Mouse (Mus musculus) midbrain, embryonic 11.5 days (tissue): ENCODE measurements around the gene Ccdc8. TPM values are rescaled to one million over a fixed set of nuclear protein-coding genes. Genes with fewer than 3 reads are reported as not detected.

Experiments used
- ATAC-seq: fragments of 200-750 bp; cut with Nextera tagmentation; 2 replicates; pipeline ENCODE4 v1.8.0; 2017; ENCODE audit warnings: moderate TSS enrichment, moderate library complexity; ENCODE audit not compliant: low FRiP score
- DNase-seq: peaks from one replicate; pipeline ENCODE4 v3.0.0; 2015; ENCODE audit warnings: low spot score; ENCODE audit errors: missing footprints
- H3K27ac ChIP-seq: fragments of 300-500 bp; sonication (generic); 2 replicates; pipeline ENCODE4 v1.5.1; 2014; ENCODE audit warnings: low read depth, low read length
- H3K27me3 ChIP-seq: fragments of 300-500 bp; sonication (generic); 2 replicates; pipeline ENCODE4 v1.6.1; 2014; ENCODE audit warnings: mild to moderate bottlenecking, low read length, moderate library complexity, mixed read lengths; ENCODE audit not compliant: control insufficient read depth, insufficient read depth
- H3K36me3 ChIP-seq: fragments of 300-500 bp; sonication (generic); 2 replicates; pipeline ENCODE4 v1.6.1; 2014; ENCODE audit warnings: mild to moderate bottlenecking, low read length, moderate library complexity, mixed read lengths; ENCODE audit not compliant: control insufficient read depth, insufficient read depth
- H3K4me1 ChIP-seq: fragments of 300-500 bp; sonication (generic); 2 replicates; pipeline ENCODE4 v1.6.1; 2014; ENCODE audit warnings: low read length; ENCODE audit not compliant: control insufficient read depth, insufficient read depth
- H3K4me2 ChIP-seq: fragments of 300-500 bp; sonication (generic); 2 replicates; pipeline ENCODE4 v1.6.1; 2014; ENCODE audit warnings: mild to moderate bottlenecking, moderate library complexity
- H3K4me3 ChIP-seq: fragments of 300-500 bp; sonication (generic); 2 replicates; pipeline ENCODE4 v1.5.1; 2014; ENCODE audit warnings: low read depth, low read length
- H3K9ac ChIP-seq: fragments of 300-500 bp; sonication (generic); 2 replicates; pipeline ENCODE4 v1.6.1; 2014; ENCODE audit warnings: low read length
- H3K9me3 ChIP-seq: fragments of 300-500 bp; sonication (generic); 2 replicates; pipeline ENCODE4 v1.6.1; 2016; ENCODE audit warnings: low read length; ENCODE audit not compliant: control insufficient read depth
- WGBS: fragments of 180-500 bp; shearing (Covaris S2); extraction: QIAGEN DNeasy Blood & Tissue Kit; methylation state at CpG from one replicate; pipeline ENCODE4 v1.1.7; 2014; 5-methylcytosine and 5-hydroxymethylcytosine counted together
- polyA plus RNA-seq: library from polyadenylated mRNA; unstranded; fragments of >200 nt; fragmentation: Nextera tagmentation; extraction: Ambion mirVana; gene quantifications from 2 replicates; pipeline ENCODE4 v1.2.1, GENCODE M21; 2014

Gene Ccdc8
- polyA plus RNA-seq, 1 experiment from 2014 or later = 14.7 TPM

DNA sequence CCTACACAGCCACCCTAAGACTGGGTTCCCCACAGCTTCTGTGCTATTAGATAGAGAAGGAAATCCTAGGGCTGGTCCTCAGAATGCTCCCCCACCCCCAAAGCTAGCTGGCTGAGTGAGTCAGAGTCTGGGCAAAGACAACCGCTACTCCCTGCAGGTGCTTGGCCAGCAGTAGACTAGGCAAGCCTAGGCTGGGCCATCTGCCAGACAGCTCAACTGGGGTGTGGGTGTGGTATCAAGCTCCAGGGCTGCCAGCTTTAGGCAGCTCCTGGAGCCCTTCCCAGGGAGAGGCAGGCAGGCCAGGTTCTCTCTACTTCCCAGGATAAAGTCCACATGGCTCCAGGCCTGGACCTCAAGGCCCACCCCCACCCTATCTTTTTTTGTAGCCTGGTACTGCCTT is 24.5 kb downstream of the Ccdc8 start:
- no peaks in the 10 kb centered on the region for H3K9me3 ChIP-seq
- ATAC-seq = no peak
- H3K4me1 ChIP-seq = no peaks in the 10 kb centered on the region
- peaks cover 61% of the 10 kb centered on the region for H3K36me3 ChIP-seq
- no peak for DNase-seq
- no peak overlapping the region for H3K27ac ChIP-seq
- no peaks in the 10 kb centered on the region for H3K27me3 ChIP-seq
- H3K4me3 ChIP-seq = no peak overlapping the region
- no peak overlapping the region for H3K9ac ChIP-seq
- WGBS = 96% methylated on average over 1 of the region's 1 CpGs
- no peak overlapping the region for H3K4me2 ChIP-seq

DNA sequence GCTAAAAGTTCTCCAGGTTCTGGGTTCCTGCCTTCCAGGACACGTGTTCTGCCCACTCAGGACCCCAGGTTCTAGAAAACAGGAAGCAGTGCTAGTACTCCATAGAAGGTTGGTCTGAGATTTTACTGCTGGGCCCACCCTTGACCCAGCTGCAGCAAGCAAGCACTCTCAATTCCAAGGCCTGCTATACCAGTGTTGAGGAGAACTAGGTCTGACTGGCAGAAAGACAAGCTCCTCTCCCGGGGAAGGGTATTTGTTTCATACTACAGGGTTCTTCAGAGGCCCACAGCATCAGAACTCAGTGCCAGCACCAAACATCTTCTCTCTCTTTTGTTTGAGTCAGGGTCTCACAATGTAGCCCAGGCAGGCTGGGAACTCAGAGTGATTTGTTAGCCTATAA is 25.4 kb downstream of the Ccdc8 start:
- no peak for ATAC-seq
- H3K27me3 ChIP-seq = no peaks in the 10 kb centered on the region
- no peak overlapping the region for H3K4me3 ChIP-seq
- H3K4me2 ChIP-seq = no peak overlapping the region
- H3K9me3 ChIP-seq = no peaks in the 10 kb centered on the region
- WGBS = 91% methylated on average over 2 of the region's 2 CpGs
- peaks cover 56% of the 10 kb centered on the region for H3K36me3 ChIP-seq
- no peaks in the 10 kb centered on the region for H3K4me1 ChIP-seq
- no peak for DNase-seq
- no peak overlapping the region for H3K27ac ChIP-seq
- H3K9ac ChIP-seq = no peak overlapping the region

DNA sequence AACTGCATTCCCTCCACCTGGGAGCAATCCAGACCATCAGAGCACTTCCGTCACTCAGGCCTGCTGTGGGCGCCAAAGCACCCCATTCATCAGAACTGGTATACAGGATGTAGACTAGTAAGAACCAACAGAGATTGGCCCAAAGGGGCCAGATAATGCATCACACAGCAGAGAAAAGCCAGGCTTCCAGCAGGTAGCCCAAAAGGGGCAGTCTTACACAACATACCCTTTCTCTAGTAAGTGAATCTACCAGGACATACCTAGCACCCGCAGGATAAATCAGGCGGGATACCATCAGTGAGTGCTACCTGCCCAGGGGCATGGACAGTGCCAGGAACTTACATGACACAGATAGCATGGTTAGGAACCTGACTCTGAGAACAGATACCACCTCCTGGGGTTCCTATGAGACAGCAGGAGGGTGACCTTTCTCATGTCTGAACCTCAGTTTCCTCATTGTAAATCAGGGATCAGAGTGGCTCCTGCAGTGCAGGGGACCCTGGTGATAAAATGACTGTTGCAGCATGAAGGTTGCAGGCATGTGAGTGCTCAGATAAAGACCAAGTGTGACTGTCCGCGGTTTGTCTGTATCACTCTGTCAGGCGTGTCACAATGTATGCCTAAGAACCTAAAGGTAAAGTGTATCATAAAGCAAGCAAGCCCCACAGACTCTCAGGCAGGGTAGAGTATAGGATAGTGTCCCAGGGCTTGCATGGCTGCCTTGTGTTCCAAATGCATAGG is 27.1 kb downstream of the Ccdc8 start:
- no peak for DNase-seq
- Histone ChIP-seq H3K27ac (no peak overlapping the region), H3K27me3 (no peaks in the 10 kb centered on the region), H3K9ac (no peak overlapping the region), H3K36me3 (peaks cover 44% of the 10 kb centered on the region), H3K9me3 (no peaks in the 10 kb centered on the region), H3K4me2 (no peak overlapping the region), H3K4me1 (no peaks in the 10 kb centered on the region), H3K4me3 (no peak overlapping the region)
- no peak for ATAC-seq
- WGBS = 91% methylated on average over 7 of the region's 7 CpGs

DNA sequence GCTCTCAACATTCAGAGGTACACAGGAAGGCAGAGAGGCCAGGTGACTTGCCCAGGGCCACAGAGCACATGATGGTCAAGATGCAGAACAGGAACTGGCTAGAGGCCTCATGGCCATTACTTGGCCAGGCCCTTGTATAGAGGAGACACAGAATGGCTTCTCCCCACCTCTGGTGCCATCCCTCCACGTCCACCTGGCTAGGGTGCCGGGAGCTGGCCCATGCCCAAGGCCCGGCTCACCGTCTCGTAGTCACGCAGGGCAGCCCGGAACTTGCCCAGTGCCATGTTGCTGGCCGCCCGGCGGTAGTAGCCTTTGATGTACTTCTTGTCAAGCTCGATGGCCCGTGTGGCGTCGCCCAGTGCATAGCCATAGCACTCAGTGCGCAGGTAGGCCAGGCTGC is 29.7 kb downstream of the Ccdc8 start:
- peaks cover 33% of the 10 kb centered on the region for H3K36me3 ChIP-seq
- ATAC-seq = no peak
- H3K27me3 ChIP-seq = no peaks in the 10 kb centered on the region
- no peak overlapping the region for H3K4me2 ChIP-seq
- H3K4me1 ChIP-seq = peaks cover 17% of the 10 kb centered on the region
- no peak for DNase-seq
- no peak overlapping the region for H3K27ac ChIP-seq
- 95% methylated on average over 15 of the region's 15 CpGs for WGBS
- H3K4me3 ChIP-seq = no peak overlapping the region
- no peak overlapping the region for H3K9ac ChIP-seq
- H3K9me3 ChIP-seq = no peaks in the 10 kb centered on the region

DNA sequence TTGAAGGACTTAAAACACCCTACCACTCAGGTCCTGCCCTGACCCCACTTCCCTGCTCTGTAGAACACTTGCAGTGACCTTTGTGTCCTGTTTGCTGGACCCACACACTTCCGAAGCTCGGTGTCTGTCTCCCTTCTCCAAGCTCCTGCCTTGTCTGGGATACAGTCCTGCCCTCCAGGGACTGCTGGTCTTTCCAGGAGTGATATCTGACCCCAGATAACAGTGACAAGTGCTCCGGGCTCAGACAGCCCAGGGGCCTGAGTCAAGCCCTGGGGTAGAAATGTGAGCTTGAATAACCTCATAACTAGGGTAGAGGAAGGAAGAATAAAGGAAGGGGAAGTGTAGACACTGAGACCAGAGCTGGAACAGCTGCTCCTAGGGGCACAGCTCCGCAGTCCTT is 31.2 kb downstream of the Ccdc8 start:
- H3K36me3 ChIP-seq = peaks cover 26% of the 10 kb centered on the region
- ATAC-seq (no peak), DNase-seq (no peak)
- no peak overlapping the region for H3K4me3 ChIP-seq
- no peak overlapping the region for H3K27ac ChIP-seq
- no peak overlapping the region for H3K4me2 ChIP-seq
- no peaks in the 10 kb centered on the region for H3K27me3 ChIP-seq
- WGBS = 94% methylated on average over 4 of the region's 4 CpGs
- H3K4me1 ChIP-seq = peaks cover 17% of the 10 kb centered on the region
- no peak overlapping the region for H3K9ac ChIP-seq
- H3K9me3 ChIP-seq = no peaks in the 10 kb centered on the region

DNA sequence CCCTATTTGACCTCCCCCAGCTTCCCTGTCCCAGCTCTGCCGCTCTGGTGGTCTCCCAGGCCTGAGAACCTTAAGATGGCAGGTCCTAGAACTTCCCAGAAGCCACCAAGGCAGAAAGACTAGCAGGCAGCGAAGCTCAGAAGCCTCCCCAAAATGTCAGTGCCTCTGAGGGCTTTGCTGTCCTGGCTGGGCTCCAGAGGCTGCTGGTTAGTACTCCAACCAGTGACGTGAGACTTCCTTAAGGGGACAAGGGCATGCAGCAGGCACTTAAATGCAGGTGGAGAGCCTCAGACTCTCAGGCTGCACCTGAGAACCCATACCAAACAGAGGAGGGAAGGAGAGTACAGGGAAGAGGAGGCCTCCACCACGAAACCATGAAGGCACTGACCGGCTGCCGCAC is 31.6 kb downstream of the Ccdc8 start:
- no peak overlapping the region for H3K4me3 ChIP-seq
- H3K9me3 ChIP-seq = no peaks in the 10 kb centered on the region
- DNase-seq (no peak), ATAC-seq (no peak)
- H3K4me1 ChIP-seq = peaks cover 17% of the 10 kb centered on the region
- no peak overlapping the region for H3K9ac ChIP-seq
- peaks cover 26% of the 10 kb centered on the region for H3K36me3 ChIP-seq
- 84% methylated on average over 6 of the region's 6 CpGs for WGBS
- H3K4me2 ChIP-seq = no peak overlapping the region
- H3K27me3 ChIP-seq = no peaks in the 10 kb centered on the region
- H3K27ac ChIP-seq = no peak overlapping the region

DNA sequence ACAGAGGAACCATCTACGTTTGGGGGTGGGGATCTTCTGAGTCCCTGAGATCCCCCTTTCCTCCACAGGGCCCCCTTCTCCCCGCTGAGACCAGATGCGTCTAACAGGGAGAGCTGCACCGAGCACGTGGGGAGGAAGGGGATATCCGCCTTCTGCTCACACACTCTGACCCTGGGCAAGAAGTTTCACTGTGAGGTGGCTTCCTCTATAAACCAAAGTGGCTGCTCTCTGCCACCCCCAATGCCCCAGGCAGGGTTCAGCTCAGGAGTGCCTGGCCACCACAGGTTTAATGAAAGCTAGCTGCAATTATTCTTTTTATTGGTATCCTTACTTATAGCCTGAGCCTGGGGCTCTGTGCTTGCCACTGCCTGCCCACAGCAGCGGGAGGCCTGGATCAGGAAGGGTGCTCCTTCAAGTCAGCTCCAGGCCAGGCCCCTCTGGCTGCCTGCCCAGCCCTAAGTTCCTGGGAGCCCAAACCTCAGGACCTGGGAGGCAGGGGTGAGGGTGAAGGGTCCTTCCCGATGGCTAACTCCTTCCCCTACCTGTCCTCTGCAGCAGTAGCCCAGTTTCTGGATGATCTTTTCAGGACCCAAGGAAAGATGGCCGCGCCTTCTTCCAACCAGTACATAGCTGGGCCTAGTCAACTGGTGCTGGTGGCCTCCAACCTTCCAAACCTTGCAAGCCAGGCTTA is 32.5 kb downstream of the Ccdc8 start:
- no peaks in the 10 kb centered on the region for H3K9me3 ChIP-seq
- no peak overlapping the region for H3K4me3 ChIP-seq
- H3K9ac ChIP-seq = no peak overlapping the region
- no peak overlapping the region for H3K4me2 ChIP-seq
- H3K4me1 ChIP-seq = peaks cover 17% of the 10 kb centered on the region
- WGBS = 89% methylated on average over 10 of the region's 10 CpGs
- no peak for ATAC-seq
- no peak for DNase-seq
- H3K27me3 ChIP-seq = no peaks in the 10 kb centered on the region
- peaks cover 20% of the 10 kb centered on the region for H3K36me3 ChIP-seq
- no peak overlapping the region for H3K27ac ChIP-seq

DNA sequence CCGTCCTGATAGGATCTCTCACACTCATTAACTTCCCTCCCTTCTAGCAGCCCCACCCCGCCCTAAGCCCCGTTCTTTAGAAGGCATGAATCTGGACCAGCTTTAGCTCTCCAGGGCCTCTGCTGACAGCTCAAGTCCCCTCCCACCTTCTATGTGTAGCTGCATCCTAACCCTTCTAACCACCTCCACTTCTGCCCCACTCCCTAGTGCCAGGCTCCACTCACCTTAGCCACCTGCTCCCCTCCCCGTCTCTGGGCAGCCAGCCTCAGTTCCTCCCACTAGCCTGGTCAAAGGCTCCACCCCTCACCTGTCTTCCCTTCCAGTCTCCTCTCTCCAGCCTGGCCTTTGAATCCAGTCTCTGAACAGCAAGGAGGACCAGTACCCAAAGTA is 33.0 kb downstream of the Ccdc8 start:
- 84% methylated on average over 4 of the region's 4 CpGs for WGBS

DNA sequence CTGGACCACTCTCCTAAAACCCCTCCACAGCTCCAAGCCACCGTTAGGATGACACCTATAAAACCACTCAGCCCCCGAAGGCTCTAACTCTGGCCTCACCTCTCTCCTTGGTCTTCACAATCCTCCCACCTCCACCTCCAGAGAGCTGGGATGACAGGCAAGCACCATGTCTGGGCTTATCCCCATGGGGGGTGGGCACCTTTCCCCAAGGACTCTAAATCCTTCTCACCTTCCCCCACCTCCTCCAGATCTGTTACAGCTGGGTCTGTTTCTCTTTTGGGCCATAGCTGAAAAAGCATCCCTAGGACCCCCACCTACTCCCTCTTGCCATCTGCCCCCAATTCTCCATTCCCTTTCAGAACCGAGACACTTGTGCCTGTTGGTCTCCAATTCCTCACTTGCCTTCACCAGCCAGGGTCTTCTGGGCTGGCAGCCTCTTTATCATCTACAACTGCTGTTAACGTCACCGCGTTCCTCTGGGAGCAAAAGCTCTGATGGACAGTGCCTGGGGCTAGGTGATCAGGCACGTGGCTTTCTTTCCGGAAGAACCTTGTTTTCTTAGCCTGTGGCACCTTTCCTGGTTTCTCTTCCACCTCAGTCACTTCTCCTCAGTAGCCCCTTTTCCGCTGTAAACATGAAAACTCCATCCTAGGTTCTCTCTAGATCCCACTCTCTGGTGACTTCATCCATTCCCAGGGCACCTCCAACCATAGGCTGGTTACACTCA is 33.6 kb downstream of the Ccdc8 start:
- 81% methylated on average over 9 of the region's 9 CpGs for WGBS
- Histone ChIP-seq H3K27me3 (no peaks in the 10 kb centered on the region), H3K36me3 (peaks cover 14% of the 10 kb centered on the region), H3K4me1 (peaks cover 17% of the 10 kb centered on the region), H3K4me2 (peak overlapping the region; percentile 54), H3K27ac (no peak overlapping the region), H3K4me3 (no peak overlapping the region; the same call in 1 of the 2 replicates), H3K9me3 (no peaks in the 10 kb centered on the region), H3K9ac (no peak overlapping the region; the same call in 1 of the 2 replicates)
- DNase-seq (no peak), ATAC-seq (no peak)

More for the DNA sequence above, 33.0 kb downstream of the Ccdc8 start:
- no peaks in the 10 kb centered on the region for H3K27me3 ChIP-seq
- DNase-seq = no peak
- peaks cover 18% of the 10 kb centered on the region for H3K36me3 ChIP-seq
- H3K9me3 ChIP-seq = no peaks in the 10 kb centered on the region
- H3K4me3 ChIP-seq = no peak overlapping the region
- no peak for ATAC-seq
- no peak overlapping the region for H3K4me2 ChIP-seq
- H3K4me1 ChIP-seq = peaks cover 17% of the 10 kb centered on the region
- no peak overlapping the region for H3K9ac ChIP-seq
- no peak overlapping the region for H3K27ac ChIP-seq
